Mouse (Mus musculus) heart, postnatal 36 days (tissue): ENCODE data around the gene Bdh2. TPM values are rescaled to one million over a fixed set of nuclear protein-coding genes. Genes with fewer than 3 reads are reported as not detected.

Experiments
- DNase-seq, 2 experiments: peaks; one replicate each; pipeline ENCODE4 v3.0.0; 2021 to 2022
- intact Hi-C: fragments of 180-260 bp; cut with DNase I; formaldehyde crosslinking; loops from one replicate; pipeline ENCODE4 v1.15.1; 2025
- total RNA-seq, 2 experiments: library from RNA; stranded (reverse); gene quantifications; 2 replicates each; pipeline ENCODE4 v1.2.3; 2021

Gene Bdh2
- total RNA-seq, 2 experiments from 2014 or later: 4.0 to 4.9 TPM

DNA sequence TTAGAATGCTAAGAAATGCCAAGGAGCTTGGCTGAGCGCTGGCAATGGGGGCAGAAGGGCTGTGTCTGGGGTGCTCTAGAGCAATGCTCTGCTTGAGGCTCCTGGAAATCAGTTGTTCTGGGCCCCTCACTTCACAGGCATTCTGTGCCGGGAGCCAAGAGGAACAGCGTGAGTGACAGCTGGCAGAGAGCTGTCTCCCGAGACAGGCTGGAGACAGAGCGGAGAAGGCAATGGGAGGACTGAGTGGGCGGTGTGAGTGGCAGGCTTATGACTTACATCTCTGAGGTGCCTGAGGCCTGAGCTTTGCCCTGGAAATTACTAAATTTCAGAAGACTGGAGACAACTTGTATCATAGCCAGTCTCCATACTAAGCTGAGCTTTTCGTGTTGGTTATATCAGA is 12.7 kb downstream of the Bdh2 start:
- DNase-seq: peak; percentile 23 to 37
- intact Hi-C loops: loop anchor here (5.0 kb wide), 2 partner anchors 244 to 289 kb away; no protein-coding TSS in a partner anchor

- no peak for DNase-seq
- intact Hi-C loops: no loop called here
Observed at GRCm38 (mm10) chr3:135295559-135295958, 14.5 kb downstream of the Bdh2 start.

GRCm38 (mm10) chr3:135298560-135298959 is 17.5 kb downstream of the Bdh2 start:
- intact Hi-C loops: no loop called here
- DNase-seq: no peak

DNA sequence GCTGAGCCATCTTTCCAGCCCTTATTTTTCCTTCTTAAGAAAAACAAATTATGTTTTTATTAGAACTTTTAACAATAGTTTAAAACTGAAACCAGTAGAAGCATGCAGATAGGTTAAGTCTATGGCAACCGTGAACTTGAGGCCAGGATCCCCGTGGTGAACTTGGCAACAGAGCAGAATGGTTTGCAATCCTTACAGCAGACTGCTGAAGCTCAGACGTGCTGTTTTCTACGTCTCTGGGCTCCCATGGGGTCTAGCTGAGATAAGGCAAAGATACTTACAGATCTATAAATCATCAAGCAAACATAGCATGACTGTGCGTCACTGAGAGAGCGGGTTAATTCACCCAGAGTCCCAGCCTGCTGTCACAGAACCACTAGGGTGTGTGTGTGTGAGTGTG is 19.1 kb downstream of the Bdh2 start:
- no peak for DNase-seq
- intact Hi-C loops: no loop called here

DNA sequence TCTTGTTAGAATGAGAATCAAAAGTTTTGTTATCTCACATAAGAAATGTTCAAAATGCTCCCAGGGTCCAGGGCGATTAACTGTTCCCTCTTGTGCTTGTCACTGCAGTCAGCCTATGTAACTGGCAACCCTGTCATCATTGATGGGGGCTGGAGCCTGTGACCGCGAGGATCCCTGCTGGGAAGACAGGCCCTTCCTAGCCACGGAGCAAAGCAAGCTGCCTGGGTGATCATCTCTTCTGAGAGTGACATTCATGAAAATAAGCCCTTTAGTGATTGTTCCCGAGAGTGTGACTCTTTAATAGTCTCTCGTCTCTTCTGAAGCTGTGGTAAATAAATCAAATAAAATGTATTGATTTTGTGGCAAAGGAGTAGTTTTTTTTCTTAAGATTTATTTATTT is 23.0 kb downstream of the Bdh2 start:
- DNase-seq: no peak
- intact Hi-C loops: no loop called here

DNA sequence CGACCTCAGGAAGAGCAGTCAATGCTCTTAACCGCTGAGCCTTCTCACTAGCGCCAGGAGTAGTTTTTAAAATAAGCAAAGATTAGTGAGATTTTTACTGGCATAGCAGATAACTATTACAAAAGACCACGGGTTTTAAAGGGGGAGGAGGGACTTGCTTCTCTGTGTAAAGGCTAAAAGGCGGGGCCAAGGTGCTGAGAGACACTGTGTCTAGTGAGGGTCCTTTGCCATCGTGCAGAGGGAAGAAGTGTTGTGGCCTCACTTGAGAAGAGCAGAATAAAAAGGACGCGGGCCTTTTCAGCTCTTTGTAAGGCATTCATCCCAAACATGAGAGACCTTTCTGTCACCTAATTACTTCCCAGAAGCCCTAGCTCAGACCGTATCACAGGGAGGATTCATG is 23.5 kb downstream of the Bdh2 start:
- intact Hi-C loops: no loop called here
- DNase-seq: no peak

DNA sequence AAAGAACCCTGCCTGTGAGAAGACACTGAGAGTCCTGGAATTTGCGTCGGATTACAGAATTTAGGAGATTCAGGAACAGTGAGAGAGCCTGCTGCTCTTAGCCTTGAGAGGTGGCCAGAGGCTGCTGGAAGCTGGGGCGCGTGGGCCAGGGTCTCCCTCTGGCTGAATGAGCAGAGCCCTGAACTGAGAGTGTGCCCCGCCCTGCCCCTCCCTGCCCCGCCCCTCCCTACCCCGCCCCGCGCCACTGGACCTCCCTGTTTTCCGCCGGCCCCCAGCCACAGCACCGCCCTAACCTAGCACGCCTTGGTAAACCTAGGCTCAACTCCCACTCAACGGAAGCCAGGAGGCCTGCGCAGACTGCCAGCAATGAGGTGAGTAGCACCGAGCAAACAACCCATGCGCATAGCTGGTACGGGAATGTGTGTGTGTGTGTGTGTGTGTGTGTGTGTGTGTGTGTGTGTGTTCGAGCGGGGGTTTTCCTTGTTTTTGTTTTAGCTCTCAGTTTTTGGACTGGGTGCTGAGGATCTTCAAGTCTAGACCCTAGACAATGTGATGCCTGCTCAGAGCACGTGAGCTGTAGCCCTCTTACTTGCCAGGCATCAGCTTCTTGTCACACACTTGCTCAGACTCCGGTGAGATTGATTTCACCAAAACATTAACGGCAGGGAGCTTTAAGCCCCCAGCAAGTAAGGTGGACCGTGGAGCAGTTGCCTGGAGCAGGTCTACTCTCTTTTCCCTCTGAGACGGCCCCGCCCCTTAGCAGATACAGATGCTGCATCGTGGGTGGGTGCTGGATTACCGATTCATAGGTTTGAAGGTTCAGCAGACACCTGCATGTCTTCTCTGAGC is 26.6 kb downstream of the Bdh2 start, which contains the start of gene Slc9b2:
TSS of gene Slc9b2 (plus strand) at position 290 of the 849 bp plus-strand sequence.
- intact Hi-C loops: loop anchor here (5.0 kb wide), 1 partner anchor 90 kb away; no protein-coding TSS in a partner anchor

GRCm38 (mm10) chr3:135312916-135313491 is 32.0 kb downstream of the Bdh2 start:
- DNase-seq: no peak
- intact Hi-C loops: no loop called here

More for the DNA sequence above, 26.6 kb downstream of the Bdh2 start, which contains the start of gene Slc9b2:
- DNase-seq: no peak

DNA sequence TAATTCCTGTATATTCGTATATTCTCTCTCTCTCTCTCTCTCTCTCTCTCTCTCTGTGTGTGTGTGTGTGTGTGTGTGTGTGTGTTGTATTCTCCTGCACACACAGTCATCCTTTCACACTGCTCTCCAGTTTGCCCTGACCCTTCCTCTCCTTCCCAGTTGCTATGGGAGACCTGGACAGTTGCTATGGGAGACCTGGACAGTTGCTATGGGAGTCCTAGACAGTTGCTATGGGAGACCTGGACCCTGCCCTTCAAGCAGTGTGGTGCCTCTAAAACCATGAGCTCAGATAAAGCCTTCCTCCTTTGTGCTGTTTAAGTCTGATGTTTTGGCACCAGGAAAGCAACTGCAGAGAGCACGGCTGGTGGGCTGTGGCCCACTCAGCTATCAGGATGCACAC is 32.7 kb downstream of the Bdh2 start:
- intact Hi-C loops: no loop called here
- no peak for DNase-seq

GRCm38 (mm10) chr3:135314811-135315210 is 33.8 kb downstream of the Bdh2 start:
- intact Hi-C loops: no loop called here
- DNase-seq: no peak

DNA sequence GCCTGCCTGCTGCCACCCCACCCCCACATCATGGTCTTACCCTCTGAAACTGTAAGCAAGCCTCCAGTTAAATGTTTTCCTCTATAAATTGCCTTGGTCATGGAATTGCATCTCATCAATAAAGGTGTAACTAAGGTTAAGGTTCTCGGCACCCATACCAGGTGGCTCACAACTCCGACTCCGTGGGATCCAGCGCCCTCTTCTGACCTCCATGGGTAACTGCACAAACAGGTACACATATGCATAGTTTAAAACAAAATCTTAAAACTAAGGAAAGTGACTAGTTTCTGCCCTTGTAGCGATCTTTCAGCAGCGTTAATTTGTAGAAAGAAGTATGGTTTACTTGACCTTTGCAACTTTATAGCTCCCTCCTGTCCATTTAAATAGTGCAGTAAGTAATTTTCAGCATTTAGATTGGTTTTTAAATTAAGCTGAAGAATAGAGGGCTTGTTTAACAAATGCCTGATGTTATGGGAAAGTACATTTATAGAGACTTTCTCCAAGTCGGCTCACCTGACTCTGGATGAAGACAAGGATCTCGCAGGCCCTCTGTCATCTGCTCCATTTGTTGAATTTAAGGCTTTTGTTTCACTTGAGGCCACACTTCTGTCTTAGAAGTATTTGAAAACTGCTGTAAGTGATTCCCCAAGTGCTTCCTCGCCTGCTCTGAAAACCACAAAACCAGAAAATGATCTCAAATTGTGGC is 34.9 kb downstream of the Bdh2 start:
- intact Hi-C loops: no loop called here
- DNase-seq: no peak

DNA sequence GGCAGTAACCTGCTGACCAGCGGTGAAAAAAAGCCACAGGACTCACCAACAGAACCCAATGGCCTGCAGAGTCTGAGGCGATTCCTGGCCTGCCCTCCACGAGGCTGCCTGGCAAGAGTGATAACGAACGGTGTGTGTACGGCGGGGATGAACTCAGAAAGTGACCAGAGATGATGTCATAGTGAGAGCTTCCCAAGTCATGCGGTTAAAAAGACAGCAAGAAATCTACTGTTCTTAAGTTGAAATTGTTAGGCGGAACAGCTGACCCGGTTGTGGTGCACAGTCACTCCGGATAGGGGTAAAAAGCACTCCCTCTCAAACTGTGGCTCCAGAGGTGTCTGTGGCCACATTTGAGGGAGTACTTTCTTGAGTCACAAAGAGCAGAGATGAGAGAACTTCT is 37.3 kb downstream of the Bdh2 start:
- intact Hi-C loops: no loop called here

GRCm38 (mm10) chr3:135324354-135324753 is 43.3 kb downstream of the Bdh2 start:
- no peak for DNase-seq
- intact Hi-C loops: no loop called here

More for the DNA sequence above, 37.3 kb downstream of the Bdh2 start:
- no peak for DNase-seq

DNA sequence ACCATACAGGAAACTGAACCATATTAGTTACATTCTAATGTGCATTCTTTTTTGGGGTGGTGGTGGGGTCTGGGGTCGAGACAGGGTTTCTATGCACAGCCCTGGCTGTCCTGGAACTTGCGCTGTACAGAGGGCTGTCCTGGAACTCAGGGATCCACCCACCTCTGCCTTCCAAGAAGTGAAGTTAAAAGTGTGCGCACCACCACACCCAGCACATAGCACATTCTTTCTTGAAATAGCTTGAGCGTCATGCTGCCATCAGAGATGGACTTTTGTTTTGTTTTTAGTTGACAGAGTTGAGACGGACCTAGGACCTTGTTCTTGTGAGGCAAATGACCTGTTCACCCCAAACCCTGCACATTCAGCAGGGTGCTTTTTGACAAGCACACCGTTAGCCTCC is 46.2 kb downstream of the Bdh2 start:
- DNase-seq: no peak
- intact Hi-C loops: no loop called here

DNA sequence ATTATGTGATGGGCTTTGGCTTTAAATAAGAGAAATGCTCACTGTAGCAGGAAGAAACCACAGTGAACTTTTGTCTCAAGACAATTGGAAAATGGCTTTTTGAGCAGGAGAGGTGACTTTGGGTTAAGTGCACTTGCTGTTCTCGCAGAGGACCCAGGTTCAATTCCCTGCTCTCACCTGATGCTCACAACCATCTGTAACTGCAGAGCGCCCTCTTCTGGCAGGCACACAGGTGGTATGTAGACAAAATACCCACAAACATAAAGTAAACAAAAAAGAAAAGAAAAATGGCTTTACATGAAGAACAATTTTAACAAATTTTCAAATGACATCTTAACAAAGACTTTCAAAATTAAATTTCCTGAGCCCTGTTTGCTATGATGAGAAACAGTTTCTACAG is 46.6 kb downstream of the Bdh2 start:
- DNase-seq: no peak
- intact Hi-C loops: no loop called here

GRCm38 (mm10) chr3:135328560-135328959 is 47.5 kb downstream of the Bdh2 start:
- intact Hi-C loops: no loop called here
- DNase-seq: peak; percentile 12 to 45

GRCm38 (mm10) chr3:135332691-135333090 is 51.7 kb downstream of the Bdh2 start:
- no peak for DNase-seq
- intact Hi-C loops: no loop called here

DNA sequence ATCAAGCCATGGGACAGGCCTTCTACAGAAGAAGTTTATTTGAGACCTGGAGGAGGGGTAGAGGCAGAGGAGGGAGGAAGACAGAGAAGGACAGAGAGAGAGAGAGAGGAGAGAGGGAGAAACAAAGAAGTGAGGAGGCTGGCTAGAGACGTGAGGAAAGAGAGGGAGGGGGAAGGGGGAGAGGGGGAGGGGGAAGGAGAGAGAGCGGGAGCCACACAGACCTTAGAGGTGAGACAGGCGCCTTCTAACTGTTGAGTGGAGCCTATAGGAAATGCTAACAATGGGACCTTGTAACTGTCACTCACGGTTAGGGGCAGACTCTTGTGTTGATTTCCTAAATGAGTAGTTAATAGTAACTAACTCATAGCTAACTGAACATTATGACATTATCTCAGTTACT is 52.7 kb downstream of the Bdh2 start:
- intact Hi-C loops: no loop called here
- DNase-seq: no peak

DNA sequence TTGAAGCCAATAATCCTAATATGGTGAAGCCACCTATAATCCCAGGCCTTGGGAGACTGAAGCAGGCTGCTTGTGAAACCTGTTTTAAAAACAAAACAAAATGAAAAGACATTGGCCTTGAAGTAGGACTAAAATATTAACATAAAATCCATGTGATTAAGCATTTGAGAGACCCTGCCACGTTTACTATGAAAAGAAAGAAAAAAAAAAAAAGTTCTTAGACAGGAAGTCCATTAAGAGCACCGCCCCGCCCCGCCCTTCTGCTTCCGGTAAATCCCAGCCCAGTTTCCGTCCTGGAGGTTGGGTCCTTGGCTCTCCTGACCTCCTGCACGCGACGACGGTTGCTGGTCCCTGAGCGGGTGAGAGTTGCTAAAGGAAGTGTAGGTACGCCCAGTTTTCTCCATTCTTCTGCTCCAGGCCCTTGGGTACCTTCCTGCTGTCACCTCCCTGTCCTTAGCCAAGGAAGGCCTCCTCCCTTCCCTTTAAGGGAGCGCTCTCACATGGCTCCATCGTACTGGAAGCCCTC is 66.8 kb downstream of the Bdh2 start, which contains the start of gene Slc9b1:
TSS of gene Slc9b1 (plus strand) at position 291 of the 526 bp plus-strand sequence.
- DNase-seq: peak in 1 of 2 experiments; percentile 10
- intact Hi-C loops: no loop called here

DNA sequence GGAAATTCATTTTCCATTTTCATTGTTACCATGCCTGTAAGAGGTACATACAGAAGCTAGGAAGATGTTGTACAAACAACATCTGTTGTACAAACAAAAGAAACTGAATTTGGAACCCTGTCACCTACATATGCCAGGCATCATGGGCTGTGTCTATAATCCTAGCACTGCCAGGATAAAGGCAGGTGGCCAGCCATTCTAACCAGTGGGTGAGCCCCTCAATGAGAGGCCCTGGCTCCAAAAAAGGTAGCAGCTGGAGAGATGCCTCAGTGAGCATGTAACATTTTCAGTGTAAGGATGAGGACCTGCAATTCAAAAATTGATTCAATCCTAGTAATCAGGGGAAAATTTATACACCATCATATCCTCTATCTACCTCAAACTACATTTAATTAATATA is 68.0 kb downstream of the Bdh2 start:
- DNase-seq: no peak
- intact Hi-C loops: no loop called here

DNA sequence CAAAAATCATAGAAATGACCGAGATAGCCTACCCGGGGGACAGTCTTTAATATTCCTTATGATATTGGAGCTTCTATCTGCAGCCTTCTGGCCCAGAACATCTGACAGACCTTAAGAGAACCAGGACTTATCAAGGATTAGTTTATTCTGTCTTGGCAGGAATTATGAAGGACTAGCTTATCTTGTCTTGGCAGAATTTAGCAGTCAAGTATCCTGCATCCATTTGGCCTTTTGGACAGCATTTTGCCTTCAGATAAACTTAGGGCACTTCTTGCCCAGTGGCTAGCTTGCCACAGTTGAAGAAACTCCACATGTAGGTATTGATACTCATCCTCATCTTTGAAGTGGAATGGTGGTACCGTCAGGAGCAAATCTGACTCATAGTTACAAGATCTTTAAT is 70.8 kb downstream of the Bdh2 start:
- DNase-seq: no peak
- intact Hi-C loops: no loop called here
